Mouse (Mus musculus) adrenal gland, postnatal 25 days (tissue): ENCODE results near the gene Csrp3. TPM values are rescaled to one million over a fixed set of nuclear protein-coding genes. Genes with fewer than 3 reads are reported as not detected.

Source experiments
- DNase-seq: peaks from one replicate; pipeline ENCODE4 v3.0.0; 2021; ENCODE audit warnings: mixed read lengths
- long read RNA-seq: library from polyadenylated mRNA; stranded (forward); transcript quantifications from one replicate; pipeline ENCODE4 v2.0.0, GENCODE M21; 2021
- total RNA-seq: library from RNA; stranded (reverse); gene quantifications from 2 replicates; pipeline ENCODE4 v1.2.3, GENCODE M21; 2021

Csrp3 gene
- total RNA-seq, result not detected in 2 replicates
- long read RNA-seq, transcript Csrp3-202 (6 exons, 899 nt), result major isoform, 21 of 21 reads
- long read RNA-seq, partial matches to known transcripts, result 0 of 21 reads
- long read RNA-seq, other reads (novel, unspliced or antisense), result 0 of 21 reads

DNA sequence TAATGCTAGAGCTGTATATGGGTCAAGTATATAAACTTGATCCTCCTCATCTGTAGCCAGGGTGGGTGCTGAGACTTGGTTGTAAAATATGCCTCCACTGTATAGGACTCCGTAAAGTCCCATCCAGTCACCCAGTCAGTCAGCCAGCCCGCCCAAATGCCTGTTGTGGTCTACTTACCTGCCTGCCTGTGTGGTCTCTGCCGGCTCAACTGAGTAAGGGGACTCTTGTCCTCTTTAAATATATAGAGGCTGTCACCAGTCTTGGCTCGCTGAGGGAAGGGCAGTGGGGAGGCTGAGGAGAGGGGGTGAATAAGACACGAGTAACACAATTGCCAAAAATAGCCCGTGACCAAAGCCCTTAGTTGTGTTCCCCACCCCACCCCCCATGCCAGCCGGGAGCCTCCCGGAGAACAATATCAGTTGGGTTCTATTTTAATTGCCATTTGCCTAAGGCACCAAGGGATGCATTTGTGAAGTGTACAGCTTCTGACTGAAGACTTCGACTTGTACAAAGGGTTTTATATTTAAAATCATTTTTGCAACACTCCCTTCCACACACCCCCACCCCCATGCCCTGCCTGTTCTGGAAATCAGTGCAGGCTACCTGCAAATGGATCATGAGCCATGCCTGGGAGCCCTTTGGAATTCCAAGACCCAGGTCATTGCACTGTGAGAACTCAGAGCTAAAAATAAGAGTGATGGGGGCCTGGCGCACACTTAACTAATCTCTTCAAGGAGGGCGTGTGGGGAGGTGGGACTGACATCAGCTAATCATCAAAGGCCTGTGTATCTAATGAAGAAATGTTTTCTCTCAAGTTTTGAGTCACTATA is at the start of gene Csrp3:
Gene Csrp3 (minus strand): TSS at position 214 of the 831 bp plus-strand sequence.
- DNase-seq, result no peak

DNA sequence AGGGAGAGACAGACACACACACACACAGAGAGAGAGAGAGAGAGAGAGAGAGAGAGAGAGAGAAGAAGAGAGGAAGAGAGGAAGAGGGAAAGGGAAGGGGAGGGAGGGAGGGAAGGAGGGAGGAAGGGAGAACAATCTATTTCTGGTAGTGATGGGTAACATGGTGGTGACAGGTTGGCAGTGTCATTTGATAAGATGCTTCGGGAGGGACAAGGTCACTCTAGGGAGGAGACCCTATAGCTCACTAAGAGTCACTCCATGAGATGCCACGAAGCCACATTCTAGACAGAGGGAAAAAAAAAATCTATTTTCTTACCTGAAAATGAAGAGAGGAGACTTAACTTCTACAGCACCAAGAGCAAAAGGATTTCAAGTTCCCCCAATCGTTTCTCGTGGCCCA is 48.2 kb upstream of the Csrp3 start:
- DNase-seq, result no peak

DNA sequence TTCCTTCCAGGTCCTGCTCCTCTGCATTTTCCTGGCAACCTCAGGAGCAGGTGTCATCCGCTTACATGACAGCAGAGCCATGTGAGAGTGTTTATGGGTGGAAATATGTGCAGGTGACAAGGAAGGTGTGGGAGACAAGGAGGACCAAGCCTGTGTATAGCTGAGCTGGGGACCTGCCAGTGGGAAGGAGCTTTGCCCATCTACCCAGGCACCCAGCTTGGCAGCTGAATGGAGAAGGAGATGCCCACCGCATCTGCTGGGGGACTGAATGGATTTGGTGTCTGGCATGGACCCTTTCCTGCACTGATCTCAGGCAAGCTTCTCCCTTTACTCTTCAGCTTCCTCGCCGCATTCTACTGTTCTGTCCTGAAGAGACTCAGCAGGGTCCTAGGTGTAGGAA is 47.6 kb upstream of the Csrp3 start:
- DNase-seq, result no peak

DNA sequence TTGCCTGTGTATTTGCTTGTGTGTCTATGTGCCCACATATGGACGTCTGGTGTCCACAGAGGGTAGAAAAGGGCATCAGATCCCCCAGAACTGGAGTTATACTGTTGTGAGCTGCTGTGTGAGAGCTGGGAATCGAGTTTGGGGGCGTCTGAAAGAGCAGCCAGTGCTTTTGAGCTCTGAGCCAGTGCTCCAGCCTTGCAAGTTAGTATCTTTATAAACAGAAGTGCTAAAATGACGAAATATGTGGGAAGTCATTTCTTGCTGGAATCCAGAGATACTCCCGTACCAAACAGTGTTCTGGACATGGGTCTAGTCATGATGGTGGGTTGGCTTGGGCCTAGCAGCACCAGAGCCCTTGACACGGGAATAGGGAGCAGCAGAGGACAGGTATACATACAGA is 46.9 kb upstream of the Csrp3 start:
- DNase-seq, result no peak

DNA sequence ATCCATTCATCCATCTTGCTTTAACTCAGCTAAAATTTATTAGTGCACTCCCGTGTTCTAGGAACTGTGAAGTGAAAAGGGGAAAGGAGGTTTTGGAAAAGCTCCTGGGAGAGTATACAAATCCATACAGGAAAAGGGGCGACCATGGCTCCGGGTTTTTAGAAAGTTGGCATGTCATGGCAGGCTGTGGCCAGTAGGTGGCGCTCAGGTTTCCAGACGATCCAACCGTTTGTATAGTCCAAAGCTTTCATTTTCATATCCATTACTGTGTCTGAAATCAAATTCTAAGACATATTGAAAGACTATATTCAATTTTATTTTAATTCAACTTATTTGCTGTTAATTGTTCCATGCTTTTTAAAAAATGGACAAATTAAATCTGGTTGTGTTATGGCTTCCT is 46.3 kb upstream of the Csrp3 start:
- peak; percentile 68 for DNase-seq

DNA sequence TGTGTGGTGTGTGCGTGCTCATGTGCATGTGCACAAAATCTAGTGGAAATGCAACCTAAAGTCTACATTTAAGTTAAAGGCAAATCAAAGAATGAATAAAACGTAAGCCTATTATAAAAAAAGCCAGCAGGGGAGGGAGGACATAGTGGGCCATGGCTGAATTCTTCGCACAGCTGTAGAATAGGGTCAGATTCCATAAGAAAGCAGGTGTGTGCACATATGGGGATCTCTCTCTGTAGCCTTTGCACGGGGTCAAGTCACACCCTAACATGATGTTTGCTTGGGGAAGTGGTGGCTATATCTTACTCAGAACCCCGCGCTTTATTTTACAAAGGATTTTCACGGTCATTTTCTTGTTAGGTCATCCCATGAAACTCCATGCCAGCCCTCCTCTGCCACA is 45.3 kb upstream of the Csrp3 start:
- no peak for DNase-seq

DNA sequence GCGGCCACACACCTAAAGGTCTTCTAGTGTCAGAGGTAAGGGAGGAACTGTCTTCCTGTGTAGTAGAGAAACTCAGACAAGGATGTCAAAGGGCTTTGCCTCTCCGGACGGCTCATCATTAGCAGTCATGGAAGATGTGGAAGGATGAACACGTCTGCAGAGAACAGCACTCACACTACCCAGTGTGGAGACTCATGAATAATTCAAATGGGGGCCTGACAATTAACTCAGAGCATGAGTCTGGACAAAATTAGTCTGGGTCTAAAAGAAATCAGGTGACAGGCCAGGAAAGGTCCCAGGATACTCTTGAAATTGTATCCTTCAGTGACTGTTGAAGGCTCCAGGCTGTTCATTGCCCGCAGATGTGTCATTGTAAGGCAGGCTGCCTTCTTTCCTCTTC is 43.2 kb upstream of the Csrp3 start:
- no peak for DNase-seq

DNA sequence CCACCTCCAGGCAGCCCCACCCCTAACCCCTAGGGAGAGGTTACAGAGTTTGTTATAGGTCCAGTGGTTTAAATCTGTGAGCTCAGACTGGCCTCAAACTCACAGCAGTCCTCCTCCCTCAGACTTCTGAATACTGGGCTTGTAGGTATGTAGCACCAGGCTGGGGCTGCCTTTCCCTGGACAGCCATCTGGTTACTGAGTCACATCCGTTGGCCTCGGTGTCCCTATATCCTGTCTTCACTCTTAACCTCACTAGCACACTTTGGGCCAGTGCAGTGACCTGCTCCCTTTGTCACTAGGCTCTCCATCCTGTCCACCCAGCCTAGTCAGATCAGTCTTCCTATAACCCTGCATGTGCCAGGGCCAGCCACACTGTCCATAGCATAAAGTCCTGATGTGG is 40.9 kb upstream of the Csrp3 start:
- DNase-seq, result no peak

DNA sequence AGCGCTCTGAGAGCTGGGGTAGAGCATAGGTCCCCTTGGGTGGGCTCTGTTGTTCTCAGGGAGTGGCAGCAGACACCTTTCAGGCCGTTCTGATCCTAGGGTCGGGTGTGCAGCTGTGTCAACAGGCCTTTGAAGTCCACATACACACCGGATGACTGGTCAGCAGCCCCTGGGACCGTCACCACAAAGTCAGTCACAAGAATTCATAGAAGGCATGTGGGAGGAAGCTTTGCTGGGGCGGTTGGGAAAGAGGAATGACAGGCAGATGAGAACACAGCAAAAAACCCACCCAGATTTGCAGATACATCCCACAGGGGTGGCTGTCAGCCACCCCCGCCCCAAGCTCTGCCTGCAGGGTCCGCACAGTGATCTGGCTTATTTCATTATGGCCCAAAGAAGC is 40.1 kb upstream of the Csrp3 start:
- DNase-seq, result no peak

DNA sequence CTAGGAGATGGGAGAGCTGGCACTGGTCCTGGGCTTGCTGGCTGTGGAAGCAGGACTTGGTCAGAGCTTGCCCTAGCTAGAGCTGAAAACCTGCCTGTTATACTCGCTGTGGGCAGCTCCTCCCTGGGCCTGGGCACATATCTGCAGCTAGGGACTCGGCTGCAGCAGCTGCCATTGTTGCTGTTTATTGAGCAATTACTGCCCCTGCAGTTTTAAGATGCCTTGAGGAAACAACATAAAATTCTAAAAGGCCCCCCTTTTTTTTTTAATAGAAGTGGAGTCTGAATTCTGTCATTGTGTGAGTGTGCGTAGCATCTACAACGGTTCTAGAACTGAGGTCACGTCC is 36.4 kb upstream of the Csrp3 start:
- no peak for DNase-seq

DNA sequence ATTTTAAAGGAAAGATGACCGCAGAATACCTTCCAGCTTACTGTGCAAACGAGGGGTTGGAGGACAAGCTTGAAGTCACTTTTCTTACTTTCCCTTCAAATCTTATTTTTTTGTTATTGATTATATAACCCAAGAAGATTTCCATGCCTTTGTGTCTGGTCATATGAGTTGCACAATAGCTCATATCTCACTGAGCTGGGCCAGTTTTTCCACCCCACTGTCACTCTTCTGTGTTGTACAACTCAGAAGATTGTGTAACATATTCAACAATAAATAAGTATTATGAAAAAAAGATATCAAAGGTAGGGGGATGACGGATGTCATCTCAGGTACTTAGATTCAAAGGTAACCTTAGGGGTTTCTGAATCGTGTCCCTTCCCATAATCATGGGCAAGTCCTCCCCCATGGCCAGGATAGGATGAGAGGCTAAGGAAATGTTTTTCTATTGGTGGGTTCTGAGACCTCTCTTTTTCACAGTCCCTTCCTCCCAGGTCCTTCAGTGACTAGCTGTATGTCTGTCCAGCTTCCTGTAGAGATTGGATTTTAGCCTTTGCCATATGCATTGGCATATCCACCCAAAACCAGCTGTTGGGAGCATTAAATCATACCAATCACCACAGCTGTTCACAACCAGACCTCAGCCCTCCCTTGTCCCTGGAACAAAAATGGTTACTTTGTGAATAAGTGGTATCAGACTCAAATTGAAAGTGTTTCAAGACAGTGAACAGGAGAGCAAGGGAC is 35.9 kb upstream of the Csrp3 start:
- no peak for DNase-seq

DNA sequence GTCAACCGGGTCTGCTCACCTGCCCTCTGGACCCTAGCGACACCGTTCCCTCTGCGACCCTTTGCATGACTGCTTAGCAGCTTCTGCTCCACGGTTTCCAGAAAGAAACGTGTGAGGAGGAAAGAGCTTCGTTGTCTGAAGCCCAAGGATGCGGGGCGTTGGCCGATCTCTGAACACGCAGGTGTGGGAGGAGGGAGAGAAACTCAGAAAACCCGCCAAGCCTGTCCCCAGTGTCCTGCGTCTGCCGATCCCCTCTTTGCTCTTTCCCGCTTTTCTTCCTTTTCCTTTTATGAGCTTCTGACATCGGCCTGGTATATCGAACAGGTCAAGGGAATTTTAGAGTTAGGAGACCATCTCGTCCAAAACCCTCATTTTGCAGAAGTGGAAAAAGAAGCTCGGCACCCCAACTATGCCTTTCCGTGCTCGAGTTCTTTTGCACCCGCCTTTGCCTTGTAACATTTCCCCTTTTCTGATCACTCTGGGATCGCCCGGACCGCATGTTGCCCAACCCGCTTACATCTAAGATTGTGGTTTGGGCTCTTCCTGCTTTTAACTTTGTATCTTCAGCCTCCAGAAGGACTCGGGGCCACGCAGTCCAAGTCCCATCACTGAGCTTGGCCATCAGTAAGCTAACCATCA is 34.3 kb upstream of the Csrp3 start:
- no peak for DNase-seq

DNA sequence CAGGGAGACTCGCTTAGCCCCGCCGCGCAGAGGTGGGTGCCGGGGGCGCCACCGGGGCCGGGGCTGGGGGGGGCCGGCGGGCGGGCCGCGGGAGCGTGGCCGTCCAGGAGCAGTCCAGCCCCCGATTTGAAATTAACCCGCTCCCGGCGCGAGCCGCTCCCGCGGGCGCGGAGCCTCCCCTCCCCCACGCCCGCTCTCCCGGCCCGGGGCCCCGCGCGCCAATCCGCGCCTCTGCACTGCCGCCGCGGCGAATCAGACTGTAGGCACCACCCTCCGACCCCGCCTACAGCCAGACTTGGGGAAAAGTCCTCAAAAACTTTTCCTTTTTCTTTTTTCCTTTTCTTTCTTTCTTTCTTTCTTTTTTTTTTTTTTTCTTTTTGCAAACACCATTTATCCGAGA is 33.7 kb upstream of the Csrp3 start, which contains the start of gene E2f8:
Gene E2f8 (minus strand): TSS at position 111 of the 400 bp plus-strand sequence.
- DNase-seq, result peak; percentile 87

DNA sequence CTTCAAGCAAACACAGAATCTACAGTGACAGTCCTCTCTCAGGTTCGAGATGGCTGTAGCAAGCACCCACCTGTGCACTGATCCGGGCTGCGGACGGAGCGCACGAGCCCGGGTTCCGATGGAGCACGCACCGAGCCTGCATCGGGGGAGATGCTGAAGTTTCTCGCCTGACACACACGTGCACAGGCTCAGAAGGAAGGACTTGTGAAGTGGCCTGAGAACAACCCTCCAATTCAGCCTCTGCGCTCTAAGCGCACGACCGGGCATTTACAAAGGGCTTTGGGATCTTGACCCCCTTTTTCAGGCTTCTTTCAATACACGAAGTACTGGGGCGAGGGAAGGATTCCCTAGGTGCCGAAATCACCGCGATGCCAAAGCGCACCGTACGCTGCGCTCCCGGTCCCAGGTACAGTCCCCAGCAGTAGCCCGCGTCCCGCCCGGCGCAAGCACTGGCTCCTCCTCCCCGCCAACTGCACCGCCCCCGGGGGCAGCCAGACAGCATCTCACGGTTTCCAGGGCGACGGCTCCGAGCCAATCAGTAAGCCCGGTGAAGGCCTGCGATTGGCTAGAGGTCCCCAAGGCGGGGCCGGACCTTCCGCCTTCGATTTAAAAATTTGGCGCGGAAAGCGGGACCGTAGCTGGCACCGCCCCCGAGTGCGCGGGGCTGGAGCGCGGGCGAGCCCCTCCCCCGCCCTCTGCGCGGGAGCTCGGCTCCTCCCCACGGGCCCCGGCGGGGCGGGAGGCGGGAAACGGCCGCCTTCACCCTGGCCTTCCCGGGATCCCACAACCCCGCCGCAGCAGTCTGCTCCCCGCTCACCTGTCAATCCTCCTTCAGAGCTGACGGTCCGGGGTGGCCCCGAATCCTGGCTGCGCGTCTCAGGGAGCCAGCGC is 33.0 kb upstream of the Csrp3 start:
- peak; percentile 98 for DNase-seq

DNA sequence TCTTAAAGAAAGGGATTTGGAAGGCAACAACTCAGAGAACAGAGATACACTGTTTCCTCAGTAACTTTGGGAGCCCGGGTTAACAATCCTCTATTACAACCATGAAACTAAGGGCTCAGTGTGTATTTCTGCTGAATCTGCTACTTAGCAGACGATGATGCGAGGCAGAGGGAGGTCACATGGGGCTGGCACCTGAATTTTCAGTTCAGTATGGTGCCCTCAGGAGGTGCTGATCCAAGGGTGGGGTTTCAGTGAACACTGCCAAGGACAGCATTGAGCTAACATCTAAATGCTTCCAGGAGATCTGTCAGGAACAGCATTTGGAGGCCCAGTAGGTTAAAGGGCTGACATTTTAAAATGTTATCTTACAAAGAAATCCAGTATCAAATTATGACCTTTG is 31.7 kb upstream of the Csrp3 start:
- no peak for DNase-seq

DNA sequence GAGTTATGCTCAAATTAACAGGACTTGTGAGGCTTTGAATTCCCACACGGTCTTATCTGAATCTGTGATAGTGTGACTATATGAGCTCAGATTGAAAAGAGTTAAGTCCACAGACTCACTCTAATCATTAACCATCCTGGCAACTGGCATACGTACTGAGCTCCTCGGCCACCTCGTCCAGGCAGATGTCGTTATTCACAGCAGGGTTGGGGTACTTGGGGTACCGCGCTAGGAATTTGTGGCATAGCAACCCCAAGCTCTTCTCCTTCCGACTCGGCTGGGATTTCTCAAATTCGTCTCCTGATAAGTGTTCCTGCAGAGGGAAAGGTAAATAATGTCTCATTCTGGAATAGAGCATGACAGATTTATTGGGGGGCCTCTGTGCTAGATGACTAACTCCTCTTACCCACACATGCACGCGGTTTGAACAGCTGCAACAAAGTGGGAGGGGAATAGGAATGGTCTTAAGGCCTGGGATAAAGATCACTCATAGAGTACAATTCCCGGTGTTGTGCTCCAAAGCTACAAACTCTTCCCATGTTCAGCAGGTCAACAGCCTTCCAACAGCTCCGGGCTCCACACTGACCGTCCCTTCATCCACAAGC is 30.1 kb upstream of the Csrp3 start:
- DNase-seq, result no peak

DNA sequence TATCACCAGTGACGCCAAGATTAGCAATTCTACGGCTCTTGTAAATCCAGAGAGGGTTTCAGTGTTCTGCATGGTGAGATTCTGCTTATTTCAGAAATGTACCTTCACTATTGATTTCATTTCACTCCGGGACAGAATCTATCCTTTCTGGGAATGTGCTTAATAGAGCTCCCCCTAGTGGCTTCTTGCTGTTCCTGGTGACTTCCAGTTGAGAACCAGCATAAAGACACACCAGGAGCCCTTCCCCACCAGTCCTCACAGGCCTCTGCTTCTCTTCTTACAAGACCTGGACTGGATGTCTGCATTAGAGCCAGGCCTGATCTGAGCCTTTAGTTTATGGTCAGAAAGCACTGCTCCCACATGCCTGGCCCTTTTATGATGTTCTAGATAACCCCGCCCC is 28.7 kb upstream of the Csrp3 start:
- peak; percentile 16 for DNase-seq

DNA sequence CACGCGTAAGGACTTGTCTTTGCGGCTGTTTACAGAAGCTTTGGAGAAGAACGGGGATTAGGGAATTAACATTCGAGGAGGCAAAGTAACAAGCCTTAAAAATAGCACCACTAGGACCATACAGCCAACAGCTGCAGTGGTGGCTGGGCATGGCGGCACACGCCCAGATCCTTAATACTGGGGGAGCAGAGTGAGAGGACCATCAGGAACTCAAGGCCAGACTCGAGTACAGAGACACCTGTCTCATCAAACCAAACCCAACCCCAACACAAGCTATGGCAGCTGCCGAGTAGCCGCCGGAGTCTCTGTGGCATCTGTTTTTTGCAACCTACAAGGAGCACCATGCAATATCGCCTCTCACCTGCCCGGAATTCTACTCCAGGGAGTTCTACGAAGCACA is 27.3 kb upstream of the Csrp3 start:
- no peak for DNase-seq

DNA sequence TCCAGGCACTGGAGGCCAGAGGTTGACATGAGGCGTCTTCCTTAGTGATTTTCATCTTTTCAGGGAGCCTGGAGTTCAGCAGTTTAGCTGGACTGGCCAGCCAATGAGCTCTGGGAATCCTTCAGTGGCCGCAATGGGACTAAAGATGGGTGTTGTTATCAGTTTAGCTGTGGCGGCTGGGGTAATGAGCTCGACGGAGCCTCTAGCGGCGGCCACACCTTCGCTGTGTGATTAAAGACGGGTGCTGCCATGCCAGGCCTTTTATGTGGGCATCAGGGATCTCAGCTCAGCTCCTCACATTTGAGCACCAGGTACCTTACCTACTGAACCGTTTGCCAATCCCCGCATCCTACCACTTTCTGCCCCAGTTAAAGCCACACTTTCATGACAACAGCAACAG is 23.5 kb upstream of the Csrp3 start:
- no peak for DNase-seq

DNA sequence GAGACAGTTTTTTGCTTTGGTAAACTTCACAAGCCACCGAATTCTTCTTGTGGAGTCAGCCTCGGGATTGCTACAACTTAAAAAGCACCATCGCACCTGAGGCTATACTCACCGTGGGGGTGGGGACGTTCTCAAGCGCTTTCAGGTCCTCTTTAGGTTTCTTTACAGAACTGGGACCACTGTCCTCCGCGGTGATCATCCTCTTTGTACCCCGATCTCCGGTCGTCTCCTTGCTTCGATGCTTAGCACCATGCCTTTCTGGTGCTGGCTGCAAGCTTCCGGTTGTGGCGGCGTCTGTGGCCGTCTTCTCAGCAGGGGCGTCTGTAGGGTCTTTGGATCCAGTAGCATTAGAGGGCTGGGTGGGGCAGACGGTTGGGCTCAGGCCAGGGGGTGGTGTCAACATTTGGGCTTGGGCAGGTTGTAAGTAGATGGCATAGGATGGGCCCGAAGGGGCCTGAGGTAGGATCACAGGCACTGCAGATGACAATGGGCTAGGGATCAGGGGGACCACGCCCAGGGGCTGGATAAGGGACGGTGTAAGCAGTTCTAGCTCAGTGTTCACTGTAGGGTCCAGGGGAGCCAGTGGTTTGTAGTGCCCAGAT is 22.8 kb upstream of the Csrp3 start:
- DNase-seq, result no peak

DNA sequence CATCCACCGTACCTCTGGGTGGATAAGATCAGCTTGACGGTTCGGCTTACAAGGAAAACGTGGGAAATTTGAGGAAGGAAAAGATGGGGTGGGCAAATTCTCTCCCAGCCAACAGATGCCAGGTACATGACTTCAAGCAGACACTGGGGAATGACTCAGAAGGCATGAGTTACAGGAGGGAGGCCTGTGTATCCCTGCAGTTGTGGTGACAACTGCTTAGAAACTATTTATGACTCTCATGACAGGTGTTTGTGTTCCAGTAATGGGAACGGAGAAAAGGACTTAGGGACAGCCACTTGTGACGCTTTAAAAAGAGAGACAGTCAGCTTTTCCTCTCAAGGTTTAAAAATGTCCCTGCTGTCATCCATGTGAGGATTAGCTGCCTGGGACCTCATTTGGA is 22.3 kb upstream of the Csrp3 start:
- DNase-seq, result no peak
